Mouse (Mus musculus) natural killer cell, adult 2 months (primary cell): Measurements from ENCODE around the gene C1rl.
"Not testable (repeated sequence)": the region's sequence is repeated elsewhere in the genome, so short reads cannot be mapped to it uniquely, and the experiment has no call there.

Source experiments
- DNase-seq, 2 experiments: peaks; one replicate each; pipeline ENCODE4 v3.0.0; 2022; ENCODE audit warnings: low spot score in 2 of 2

C1rl gene

GRCm38 (mm10) chr6:124472801-124473200, 20.1 kb upstream of the C1rl start:
- peak; percentile 34 to 49 for DNase-seq

GRCm38 (mm10) chr6:124474621-124475020, 18.3 kb upstream of the C1rl start:
- DNase-seq, result no peak

- DNase-seq, result not testable (repeated sequence)
Measured at GRCm38 (mm10) chr6:124475335-124476075, 17.4 kb upstream of the C1rl start.

- no peak for DNase-seq
Measured at GRCm38 (mm10) chr6:124476216-124476615, 16.7 kb upstream of the C1rl start.

GRCm38 (mm10) chr6:124476796-124477195, 16.1 kb upstream of the C1rl start:
- no peak for DNase-seq

GRCm38 (mm10) chr6:124477221-124477655, 15.7 kb upstream of the C1rl start:
- DNase-seq, result no peak

GRCm38 (mm10) chr6:124477922-124478651, 14.8 kb upstream of the C1rl start:
- DNase-seq, result no peak

- no peak for DNase-seq
Measured at GRCm38 (mm10) chr6:124478874-124479572, 13.9 kb upstream of the C1rl start.

- no peak for DNase-seq
Measured at GRCm38 (mm10) chr6:124479573-124479930, 13.4 kb upstream of the C1rl start.

- DNase-seq, result peak; percentile 23 to 30
Measured at GRCm38 (mm10) chr6:124480295-124480694, 12.6 kb upstream of the C1rl start.

GRCm38 (mm10) chr6:124481571-124481970, 11.3 kb upstream of the C1rl start:
- DNase-seq, result peak in 1 of 2 experiments; percentile 33

GRCm38 (mm10) chr6:124483831-124484230, 9.1 kb upstream of the C1rl start:
- DNase-seq, result not testable (repeated sequence)

- DNase-seq, result no peak
Measured at GRCm38 (mm10) chr6:124484851-124485250, 8.1 kb upstream of the C1rl start.

- no peak for DNase-seq
Measured at GRCm38 (mm10) chr6:124485414-124486144, 7.3 kb upstream of the C1rl start.

GRCm38 (mm10) chr6:124487509-124487908, 5.4 kb upstream of the C1rl start:
- no peak for DNase-seq

GRCm38 (mm10) chr6:124488952-124489351, 4.0 kb upstream of the C1rl start:
- DNase-seq, result no peak

GRCm38 (mm10) chr6:124491427-124491826, 1.5 kb upstream of the C1rl start:
- no peak for DNase-seq

GRCm38 (mm10) chr6:124493886-124494285, 973 bp downstream of the C1rl start:
- no peak for DNase-seq

- no peak for DNase-seq
Measured at GRCm38 (mm10) chr6:124496054-124496453, 3.1 kb downstream of the C1rl start.

- DNase-seq, result no peak
Measured at GRCm38 (mm10) chr6:124499914-124500566, 7.1 kb downstream of the C1rl start.

- no peak for DNase-seq
Measured at GRCm38 (mm10) chr6:124501473-124501872, 8.6 kb downstream of the C1rl start.
